Mouse (Mus musculus): ENCODE results near the gene Galk2.

The Galk2 gene

GRCm38 (mm10) chr2:125948195-125948594 is 89.3 kb downstream of the Galk2 start:
- DNase-seq = no peak

DNA sequence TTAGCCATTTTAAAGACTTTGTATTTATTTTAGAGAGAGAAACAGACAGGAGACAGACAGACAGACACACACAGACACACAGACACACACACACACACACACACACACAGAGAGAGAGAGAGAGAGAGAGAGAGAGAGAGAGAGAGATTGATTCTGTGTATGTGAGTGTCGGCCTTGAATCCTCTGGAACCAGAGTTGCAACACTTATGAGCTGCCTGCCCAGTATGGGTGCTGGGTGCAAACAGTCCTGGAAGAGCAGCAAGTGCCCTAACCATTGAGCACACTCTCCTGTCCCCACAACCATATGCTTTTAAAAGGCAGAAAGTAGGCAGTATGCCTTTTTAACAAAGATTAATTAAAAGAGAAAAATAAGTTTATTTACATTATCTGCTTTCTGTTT is 109.9 kb downstream of the Galk2 start:
- DNase-seq = no peak

GRCm38 (mm10) chr2:125973207-125973606 is 114.3 kb downstream of the Galk2 start:
- DNase-seq = no peak

GRCm38 (mm10) chr2:125975206-125975605 is 116.3 kb downstream of the Galk2 start:
- no peak for DNase-seq

DNA sequence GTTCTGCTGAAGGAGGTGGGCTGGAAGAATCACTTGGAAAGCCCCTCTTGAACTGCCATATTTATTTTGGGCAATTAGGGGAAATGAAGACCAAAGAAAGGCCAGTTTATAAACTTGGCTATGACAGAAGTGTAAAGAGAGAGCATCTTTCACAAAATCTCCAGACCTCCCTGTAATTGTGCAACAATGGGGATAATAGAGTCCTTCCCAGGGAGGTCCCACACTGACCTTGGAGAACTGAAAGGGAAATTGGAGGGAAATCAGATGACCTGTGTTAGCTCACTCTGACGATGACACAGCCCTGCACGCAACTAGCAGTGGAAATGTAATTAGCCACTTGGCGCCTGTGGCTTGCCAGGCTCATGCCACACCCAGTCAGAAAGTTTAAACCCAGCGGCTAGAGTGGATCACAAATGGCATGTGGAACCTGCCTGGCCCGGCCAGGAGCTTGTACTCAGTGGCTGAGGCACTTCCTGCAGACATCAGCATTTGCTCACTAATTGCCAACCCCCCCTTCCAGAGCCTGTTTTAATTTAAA is 117.0 kb downstream of the Galk2 start:
- no peak for DNase-seq

- no peak for DNase-seq
Measured at GRCm38 (mm10) chr2:126002291-126002690, 143.4 kb downstream of the Galk2 start.

- DNase-seq = peak; percentile 60
Measured at GRCm38 (mm10) chr2:126006088-126006487, 147.2 kb downstream of the Galk2 start.

DNA sequence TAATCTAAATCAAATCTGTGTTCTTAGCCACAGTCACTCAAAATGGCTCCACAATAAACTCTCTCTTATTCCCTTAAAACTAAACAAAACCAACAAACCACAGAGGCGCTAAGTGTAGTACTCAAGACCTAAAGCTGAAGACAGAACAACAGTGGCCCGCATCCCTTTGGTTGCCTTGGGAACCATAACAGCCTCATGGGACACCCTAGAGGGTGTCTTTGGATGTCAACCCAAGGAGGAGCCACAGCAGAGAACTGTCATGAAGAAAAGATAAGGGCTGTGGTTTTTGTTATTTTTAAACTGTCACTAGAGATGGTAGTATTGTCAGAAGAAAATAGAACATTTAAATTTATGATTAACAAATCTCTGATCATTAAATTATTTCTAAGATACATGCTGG is 147.8 kb downstream of the Galk2 start:
- DNase-seq = no peak

DNA sequence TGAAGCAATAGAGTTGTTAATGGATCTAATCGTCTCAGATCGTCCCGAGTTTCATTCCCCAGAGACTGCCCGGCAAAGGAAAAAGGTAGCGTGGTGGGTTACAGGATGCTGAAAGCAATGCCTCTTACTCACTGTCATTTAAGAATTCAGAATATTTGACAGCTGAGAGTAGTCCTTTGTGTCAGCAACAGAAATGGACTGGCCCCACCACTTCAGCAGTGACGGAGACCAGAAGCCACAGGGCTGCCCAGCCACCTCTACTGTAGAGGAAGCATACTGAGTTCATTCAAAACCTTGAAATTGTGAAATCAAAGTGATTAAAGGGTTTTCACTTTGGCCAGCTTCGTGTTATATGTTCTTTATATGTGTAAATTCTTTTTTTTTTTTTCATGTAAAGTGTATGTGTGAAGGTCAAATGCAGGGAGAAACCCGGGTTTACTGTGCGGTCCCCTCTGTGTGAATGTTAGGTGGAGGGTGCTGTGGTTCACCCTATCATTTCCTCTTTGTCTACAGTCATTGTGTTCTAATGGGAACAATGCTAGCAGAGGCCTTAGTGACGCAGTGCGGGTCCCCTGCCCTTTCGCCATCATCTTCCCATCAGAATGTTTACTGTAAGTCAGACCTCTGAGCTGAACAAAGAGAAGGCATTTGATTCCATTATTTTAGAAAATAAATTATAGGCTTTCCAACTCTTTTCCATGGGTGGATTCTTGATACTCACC is 156.2 kb downstream of the Galk2 start:
- no peak for DNase-seq

DNA sequence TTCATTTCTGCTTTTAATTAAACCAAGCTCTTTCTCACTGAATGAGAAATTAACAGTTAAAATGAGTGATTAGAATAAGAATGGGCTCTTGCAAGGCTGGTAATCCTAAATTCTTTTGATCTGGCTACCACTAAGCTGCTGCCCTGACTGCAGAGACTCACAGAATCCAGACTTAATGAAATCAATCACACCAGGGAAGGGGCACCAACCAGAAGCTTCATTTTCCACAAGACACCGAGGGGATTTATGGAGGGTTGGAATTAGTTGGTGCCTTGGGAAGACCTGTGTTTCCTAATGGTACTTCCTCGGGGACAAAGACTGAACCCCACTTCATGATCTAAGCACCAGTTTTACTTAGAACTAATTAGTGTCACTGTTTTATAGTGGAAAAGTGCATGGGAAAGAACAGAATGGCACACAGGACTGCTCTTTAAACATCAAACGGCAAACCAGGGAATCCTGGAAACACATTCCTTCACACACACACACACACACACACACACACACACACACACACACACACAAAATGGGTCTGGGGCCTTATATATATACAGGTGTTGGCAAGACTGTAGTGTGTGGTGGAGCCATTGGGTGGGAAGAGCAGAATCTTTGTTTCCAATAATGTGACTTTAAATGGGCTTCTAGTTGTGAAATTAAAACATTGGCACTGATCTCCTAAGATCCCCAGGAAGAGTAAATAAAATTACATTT is 157.0 kb downstream of the Galk2 start:
- no peak for DNase-seq

GRCm38 (mm10) chr2:126031186-126031900 is 172.4 kb downstream of the Galk2 start:
- no peak for DNase-seq

DNA sequence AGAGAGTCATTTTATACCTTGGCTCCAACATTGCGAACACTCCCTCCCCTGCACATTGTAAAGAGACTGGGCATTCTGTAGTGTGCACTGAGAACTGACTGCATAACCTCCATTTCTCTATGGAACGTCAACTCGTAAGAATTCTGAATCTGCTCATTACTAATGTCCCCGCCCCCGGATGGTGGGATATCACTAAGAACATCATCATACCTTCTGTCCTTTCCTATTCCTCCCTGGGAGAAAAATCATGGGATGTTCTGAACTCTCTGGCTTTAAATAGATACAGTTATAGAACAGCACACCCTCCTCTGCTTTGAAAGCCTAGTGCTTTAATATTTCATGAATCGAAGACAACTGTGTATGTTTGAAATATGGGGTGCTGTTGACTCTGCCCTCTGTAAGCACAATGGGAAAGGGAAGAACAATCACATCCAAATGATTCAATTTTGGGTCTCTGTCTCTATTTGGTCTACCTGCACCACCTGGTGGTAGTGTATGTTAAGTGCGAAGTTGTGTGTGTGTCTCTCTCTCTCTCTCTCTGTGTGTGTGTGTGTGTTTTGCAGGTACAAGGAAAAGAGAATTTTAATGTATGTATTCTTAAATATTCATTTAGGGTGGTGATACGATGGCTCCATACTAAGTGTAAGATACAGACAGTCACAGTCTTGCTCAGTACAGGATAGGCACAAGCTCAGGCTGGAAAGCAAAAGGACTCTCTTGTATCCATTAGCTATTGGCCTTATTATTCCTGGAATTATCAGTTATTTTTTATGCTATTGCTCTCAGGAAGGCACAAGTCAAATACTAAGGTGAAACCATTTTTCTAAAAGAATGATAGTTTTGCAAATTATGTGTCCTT is 174.4 kb downstream of the Galk2 start:
- no peak for DNase-seq

All from right cerebral cortex, postnatal 4 days (tissue).